Mouse (Mus musculus) right cerebral cortex, postnatal 10 days (tissue): Measurements from ENCODE around the gene Krba1.

Experiments
- DNase-seq, 2 experiments: peaks; one replicate each; pipeline ENCODE4 v3.0.0; 2021; ENCODE audit warnings: low spot score in 2 of 2

The Krba1 gene

GRCm38 (mm10) chr6:48424074-48424473, 28.7 kb downstream of the Krba1 start:
- DNase-seq = no peak

DNA sequence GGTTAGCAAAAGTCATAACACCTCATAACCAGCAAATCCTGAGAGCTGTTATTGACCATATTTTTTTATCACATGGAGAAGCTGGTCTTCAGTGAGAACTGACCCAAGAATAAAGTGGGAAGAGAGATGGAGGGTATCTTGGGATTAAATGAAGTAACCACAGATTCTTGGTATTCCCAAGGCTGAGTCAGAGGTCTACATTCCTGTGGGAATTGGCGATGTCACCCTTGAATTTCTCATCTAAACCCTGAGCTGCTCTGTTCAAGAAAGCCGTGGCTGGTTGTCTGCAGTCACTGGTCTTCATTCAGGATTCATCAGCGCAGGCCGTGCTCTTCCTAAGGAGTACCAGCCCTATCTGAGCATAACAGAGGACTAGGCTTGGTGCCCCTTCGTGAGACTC, 31.6 kb downstream of the Krba1 start:
- no peak for DNase-seq

- no peak for DNase-seq
Measured at GRCm38 (mm10) chr6:48428769-48429557, 33.6 kb downstream of the Krba1 start.

DNA sequence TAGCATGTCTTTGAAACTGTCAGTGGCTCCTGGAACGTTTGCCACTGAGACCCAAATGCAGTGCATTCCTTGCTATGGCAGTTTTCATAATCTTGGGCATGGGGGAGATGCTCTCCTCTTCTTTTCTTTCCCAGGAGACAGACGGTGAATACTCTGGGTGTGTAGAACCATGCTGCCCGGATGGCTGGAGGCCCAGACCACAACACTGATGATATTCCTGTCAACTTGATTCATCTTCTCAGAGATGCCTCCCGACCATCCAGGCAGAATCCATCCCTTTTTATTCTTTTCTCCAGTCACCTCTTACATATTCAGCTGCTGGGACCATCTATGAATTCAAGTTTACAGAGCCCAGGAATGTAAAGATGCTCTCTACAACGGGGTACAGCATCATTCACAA, 35.4 kb downstream of the Krba1 start:
- no peak for DNase-seq

GRCm38 (mm10) chr6:48432893-48433816, 37.8 kb downstream of the Krba1 start:
- no peak for DNase-seq

DNA sequence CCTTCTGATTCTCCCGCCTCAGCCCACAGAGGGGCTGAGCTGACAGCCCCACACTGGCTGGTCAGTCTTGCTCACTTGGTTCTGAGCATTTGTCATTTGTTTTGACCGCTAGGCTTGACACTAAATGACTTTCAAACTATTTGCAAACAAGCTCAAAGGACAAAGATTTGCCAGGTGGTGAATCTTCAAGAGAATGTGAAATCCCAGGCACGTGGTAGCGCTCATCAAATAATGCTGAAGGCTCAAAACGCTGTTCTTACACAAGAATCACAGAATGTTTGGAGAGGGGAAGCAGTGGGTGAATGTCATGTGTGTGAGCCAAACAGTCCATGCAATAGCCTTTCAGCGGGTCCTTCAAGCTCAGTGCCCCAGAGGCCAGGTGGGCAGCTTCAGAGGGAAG, 39.3 kb downstream of the Krba1 start:
- no peak for DNase-seq

GRCm38 (mm10) chr6:48435111-48435510, 39.7 kb downstream of the Krba1 start:
- DNase-seq = no peak

GRCm38 (mm10) chr6:48435706-48436349, 40.4 kb downstream of the Krba1 start:
- peak in 1 of 2 experiments; percentile 39 for DNase-seq

DNA sequence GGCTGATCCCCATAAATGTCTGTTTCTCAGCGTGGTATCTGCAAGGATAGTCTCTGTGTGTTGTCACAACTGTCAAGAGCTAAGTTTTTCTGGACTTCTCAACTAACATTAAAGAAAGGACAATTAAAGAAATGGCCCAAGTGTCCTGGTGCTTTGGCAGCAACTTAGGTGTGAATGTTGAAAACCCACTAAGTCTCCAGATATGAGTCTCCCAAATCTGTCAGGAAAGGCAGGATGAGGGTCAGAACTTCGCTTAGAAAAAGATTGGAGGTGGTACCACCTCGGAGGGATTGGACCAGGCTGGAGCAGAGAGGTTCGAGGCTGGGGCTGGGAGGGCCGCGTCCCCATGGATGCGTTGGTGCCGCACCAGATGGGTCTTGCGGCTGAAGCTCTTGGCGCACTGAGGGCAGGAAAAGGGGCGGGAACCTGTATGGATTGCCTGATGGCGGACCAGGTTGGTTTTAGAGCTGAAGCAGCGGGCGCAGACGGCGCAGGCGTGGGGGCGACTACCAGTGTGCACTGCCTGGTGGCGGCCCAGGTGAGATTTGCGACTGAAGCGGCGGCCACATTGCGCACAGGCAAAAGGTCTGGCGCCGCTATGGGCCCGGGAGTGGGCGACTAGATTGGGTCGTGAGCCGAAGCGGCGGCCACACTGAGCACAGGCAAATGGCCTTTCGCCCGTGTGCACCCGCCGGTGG, 42.4 kb downstream of the Krba1 start:
- no peak for DNase-seq

DNA sequence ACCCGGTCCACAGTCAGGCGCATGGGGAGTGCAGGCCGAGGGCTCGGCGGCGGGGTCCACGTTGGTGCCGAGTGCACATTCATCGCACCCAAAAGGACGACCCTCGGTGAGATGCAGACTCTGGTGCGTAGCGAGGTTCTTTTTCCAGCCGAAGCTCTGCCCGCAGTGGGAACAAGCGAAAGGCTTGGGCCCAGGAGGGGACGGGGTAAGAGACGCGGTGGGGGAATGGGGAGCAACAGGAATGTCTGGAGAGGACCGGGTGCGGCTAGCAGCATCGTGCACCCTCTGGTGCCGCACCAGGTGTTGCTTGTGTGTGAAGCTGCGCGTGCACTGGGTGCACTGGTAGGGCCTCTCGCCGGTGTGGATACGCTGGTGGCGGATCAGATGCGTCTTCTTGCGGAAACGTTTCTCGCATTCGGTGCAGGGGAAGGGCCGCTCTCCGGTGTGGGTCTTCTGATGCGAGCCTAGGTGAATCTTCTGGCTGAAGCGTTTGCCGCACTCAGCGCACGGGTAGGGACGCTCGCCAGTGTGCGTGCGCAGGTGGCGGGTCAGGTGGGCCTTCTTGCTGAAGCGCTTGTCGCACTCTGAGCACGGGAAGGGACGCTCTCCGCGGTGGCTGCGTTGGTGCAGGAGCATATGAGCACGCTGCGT, 43.2 kb downstream of the Krba1 start:
- DNase-seq = no peak

- no peak for DNase-seq
Measured at GRCm38 (mm10) chr6:48439654-48440053, 44.3 kb downstream of the Krba1 start.

DNA sequence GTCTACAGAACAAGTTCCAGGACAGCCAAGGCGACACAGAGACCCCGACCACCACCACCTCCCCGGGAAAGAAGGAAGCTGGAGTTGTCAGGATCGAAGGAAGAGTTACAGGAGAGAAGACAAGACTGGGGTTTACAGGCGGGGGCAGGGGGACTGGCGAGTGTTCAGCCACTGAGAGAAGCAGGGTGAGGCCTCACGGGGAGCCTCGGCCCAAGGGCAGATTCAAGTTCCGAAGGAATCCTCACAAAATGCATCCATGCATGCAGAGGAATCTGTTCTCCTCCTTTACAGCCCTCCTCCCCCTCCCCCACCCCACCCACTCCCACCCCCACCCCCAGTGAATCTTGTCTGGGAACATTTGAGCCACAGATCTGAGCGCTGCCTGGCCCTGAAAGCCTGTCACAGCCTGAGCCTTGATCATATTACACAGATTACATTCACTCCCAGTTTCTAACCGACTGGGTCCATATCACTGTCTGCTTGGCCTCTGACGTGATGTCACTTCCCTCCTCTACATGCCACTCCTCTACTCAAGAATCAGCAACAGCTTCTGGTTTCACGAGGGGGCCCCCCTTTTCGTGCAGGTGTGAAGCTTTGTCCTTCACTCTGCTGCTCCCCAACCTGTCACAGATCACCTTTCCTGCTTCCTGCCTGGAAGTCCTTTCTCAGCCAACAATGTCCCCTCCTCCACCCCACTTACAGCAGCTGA, 45.1 kb downstream of the Krba1 start:
- DNase-seq = no peak

- peak; percentile 95 for DNase-seq
Measured at GRCm38 (mm10) chr6:48443592-48444309, 48.4 kb downstream of the Krba1 start.

GRCm38 (mm10) chr6:48444310-48445180, 49.2 kb downstream of the Krba1 start:
- DNase-seq = peak in 1 of 2 experiments; percentile 92

GRCm38 (mm10) chr6:48445181-48446101, 50.1 kb downstream of the Krba1 start, which contains the start of gene Zfp467:
TSS of gene Zfp467 (minus strand) at chr6:48445825.
- DNase-seq = peak; percentile 60 to 67

DNA sequence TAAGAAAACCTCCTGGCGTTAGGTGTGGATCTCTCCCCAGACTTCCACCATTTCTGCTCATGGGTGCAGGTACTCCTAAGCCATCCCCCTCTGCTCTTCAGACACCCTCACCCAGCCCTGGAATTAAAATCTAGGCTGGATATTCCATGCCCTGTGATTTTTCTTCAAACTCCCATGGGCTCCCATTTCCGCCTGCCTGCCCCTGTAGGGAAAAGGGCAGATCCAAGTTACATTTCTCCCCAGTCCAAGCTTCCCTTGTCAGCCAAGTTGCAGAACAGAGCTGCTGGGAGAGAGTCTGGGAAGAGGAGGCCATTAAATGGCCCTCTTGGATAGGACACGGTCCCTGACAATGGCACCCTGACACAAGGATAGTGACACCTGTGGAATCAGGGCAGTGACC, 50.9 kb downstream of the Krba1 start:
- DNase-seq = no peak

GRCm38 (mm10) chr6:48446896-48447295, 51.5 kb downstream of the Krba1 start:
- no peak for DNase-seq

GRCm38 (mm10) chr6:48447929-48448328, 52.5 kb downstream of the Krba1 start, which contains the start of gene Sspo:
TSS of gene Sspo (plus strand) at chr6:48448229.
- no peak for DNase-seq
